Mouse (Mus musculus): Measurements from ENCODE around the gene Ccl21a.
"Not testable (repeated sequence)": the region's sequence is repeated elsewhere in the genome, so short reads cannot be mapped to it uniquely, and the experiment has no call there.

Gene Ccl21a

GRCm38 (mm10) chr4:42773893-42774292 lies at the start of gene Ccl21a:
Ccl21a (minus strand) TSS chr4:42773993.
- DNase-seq: not testable (repeated sequence)

GRCm38 (mm10) chr4:42756477-42756876 lies 17.3 kb downstream of the Ccl21a start, which contains the start of gene Ccl19:
Ccl19 (minus strand) TSS chr4:42756577.
- DNase-seq: not testable (repeated sequence)

GRCm38 (mm10) chr4:42735245-42735644 lies 38.5 kb downstream of the Ccl21a start, which contains the start of gene 4930578G10Rik:
4930578G10Rik (plus strand) TSS chr4:42735545.
- not testable (repeated sequence) for DNase-seq

Measured in spleen, adult 18-20 months (tissue).